Mouse (Mus musculus) fibroblast of lung, adult 2 months (primary cell): ENCODE measurements around the gene Gale.
"Not testable (repeated sequence)": the region's sequence is repeated elsewhere in the genome, so short reads cannot be mapped to it uniquely, and the experiment has no call there.

Experiments
- DNase-seq: peaks from one replicate; pipeline ENCODE4 v3.0.0-alpha.2; 2011; ENCODE audit warnings: low read depth

Gale gene

DNA sequence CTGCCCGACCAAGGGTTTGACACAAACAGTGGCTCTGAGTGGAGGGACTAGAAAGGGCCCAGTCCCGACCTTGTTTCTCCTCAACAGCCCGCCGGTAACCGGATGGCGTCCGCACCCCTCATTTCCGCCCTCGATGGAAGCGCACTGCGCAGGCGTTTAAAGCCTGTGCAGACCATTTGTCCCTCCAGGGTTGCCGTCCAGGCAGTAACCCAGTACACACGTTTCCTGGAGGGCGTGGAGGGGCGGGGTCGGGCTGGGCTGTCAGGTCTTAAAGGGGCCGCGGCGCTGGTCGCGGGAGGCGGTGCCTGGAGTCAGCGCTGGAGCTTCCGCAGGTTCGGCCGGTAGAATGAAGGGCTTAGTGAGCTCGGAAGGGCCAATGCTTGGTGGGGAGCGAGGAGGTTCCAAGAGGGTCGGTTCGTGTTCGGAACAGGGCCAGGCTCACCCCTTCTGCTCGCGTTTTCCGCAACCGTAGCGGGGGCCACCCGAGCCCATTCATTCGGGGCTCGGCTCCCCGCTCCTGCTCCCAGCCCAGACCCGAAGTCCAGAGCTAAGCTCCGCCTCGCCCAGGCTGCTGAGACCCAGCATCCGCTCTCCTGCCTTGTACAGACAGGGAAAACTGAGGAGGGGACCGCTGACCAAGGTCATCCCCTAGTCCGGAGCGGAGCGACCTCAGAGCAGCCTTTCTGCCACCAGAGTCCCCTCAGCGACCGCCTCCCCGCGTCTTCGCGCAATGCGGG lies at the start of gene Gale:
Gene Gale (plus strand): TSS at position 271 of the 737 bp plus-strand sequence.
- peak; percentile 91 for DNase-seq

GRCm38 (mm10) chr4:135918635-135919279 lies 44.8 kb upstream of the Gale start:
- no peak for DNase-seq

DNA sequence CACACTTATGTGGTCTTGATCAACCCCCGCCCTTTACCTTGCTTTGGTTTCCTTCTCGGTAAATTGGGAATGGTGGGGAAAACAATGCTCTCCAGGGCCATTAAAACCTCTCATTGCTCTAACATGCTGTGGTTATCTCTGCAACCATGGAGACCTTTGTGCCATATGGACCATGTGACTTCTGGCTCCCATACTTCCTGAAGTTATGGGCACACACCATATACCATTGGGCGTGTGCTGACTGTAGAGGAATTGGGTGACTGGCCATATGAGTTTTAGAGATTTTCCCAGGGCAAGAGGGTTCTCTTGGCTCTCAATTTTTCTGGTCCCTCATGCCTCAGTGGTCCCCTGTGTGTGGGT lies 44.3 kb upstream of the Gale start:
- no peak for DNase-seq

- DNase-seq: peak; percentile 88
Measured at GRCm38 (mm10) chr4:135920304-135921241, 43.0 kb upstream of the Gale start, which contains the start of gene Fuca1. TSS of gene Fuca1 (plus strand) at chr4:135920735.

DNA sequence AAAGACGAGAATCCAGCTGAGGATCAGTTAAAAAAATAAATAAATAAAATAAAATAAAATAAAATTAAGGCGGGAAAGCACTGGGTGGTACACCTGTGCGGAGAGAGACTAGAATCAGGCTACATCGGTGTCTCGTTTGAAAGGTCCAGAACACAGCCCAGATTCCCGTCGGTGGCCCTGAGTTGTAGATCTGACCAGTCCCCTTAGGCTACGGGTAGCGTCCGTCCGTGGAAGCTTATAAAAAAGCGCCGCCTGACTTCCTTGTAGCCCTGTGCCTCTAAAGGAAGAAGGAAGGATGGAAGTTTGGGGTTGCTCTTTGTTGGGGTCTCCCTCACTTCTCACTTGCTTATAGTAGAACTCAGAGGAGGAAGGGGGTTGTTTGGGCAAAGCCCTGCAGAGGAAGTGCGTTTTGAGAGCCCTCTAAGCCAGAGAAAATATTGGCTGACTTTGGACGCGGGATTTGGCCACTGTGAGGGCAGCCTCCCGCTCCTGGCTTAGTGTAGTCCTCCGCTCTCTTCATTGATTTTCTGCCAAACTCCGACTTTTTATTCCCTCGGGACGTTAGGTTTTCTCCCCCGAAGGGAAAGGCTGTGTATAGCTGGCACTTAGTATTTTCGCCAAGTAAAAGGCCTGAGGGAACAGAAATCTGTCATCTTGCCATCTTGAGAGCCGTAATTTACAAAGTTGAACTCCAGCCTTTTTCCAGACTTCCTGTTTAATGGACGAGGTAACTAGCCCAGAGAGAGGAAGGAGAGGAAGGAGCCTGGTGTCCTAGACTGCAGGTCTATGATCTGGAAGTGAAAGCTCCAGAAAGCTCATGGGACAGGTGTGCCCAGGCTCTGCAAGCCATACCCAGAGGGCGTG lies 42.0 kb upstream of the Gale start:
- no peak for DNase-seq

- DNase-seq: no peak
Measured at GRCm38 (mm10) chr4:135922190-135922589, 41.3 kb upstream of the Gale start.

DNA sequence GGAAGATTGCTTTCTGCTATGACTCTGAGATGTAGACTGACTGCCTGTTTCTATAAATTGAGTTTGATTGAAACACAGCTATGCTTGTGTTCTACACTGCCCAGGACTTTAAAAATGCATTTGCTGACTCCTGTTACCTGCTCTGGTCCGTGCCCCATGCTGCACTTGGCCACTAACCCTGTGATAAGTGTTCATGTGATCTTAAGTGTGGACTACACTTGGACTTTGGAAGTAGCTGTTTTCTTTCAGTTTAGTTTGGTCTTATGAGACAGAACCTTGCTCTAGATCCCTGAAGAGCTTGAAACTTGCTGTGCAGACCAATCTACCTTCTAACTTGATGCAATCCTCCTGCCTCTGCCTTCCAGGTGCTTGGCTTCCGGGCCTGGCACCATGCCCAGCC lies 39.1 kb upstream of the Gale start:
- no peak for DNase-seq

DNA sequence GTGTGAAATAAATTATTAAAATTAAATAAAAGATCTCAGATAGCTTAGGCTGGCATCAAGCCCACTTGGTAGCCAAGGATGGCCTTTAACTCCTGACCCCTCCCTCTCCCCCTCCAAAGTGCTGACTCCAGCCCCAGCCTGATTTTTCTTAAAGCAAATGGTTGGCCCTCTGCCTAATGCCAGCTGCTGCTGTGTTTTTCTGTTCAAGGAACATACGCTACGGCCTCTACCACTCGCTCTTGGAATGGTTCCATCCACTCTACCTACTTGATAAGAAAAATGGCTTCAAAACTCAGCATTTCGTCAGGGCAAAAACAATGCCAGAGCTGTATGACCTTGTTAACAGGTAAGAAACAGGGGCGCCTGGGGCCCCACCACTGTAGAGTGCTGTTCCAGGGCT lies 38.2 kb upstream of the Gale start:
- no peak for DNase-seq

DNA sequence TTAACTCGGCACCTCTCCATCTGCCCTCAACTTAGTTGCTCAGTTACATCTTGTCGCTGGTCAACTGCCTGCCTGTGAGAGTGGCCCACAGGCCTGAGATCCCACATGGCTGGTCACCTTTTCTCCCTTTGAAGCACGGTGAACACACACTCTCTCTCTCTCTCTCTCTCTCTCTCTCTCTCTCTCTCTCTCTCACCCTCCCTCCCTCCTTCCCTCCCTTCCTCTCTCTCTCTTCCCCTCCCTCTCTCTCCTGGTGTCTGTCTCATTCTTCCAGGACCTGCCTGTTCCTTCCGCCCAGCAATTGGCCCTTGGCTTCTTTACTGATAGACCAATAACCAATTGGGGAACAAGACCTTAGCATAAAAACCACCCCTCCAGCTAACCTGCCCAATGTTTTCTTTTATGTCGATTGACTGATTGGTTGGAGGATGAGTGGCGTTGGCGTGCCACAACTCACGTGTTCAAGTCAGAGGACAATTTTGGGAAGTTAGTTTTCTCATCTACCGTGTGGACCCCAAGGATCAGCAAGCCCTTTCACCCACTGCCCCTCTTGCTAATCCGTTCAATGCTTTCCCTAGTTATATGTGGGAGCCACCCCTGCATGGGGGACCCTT lies 37.2 kb upstream of the Gale start:
- DNase-seq: no peak

- DNase-seq: no peak
Measured at GRCm38 (mm10) chr4:135926861-135927260, 36.7 kb upstream of the Gale start.

- no peak for DNase-seq
Measured at GRCm38 (mm10) chr4:135928376-135928775, 35.2 kb upstream of the Gale start.

DNA sequence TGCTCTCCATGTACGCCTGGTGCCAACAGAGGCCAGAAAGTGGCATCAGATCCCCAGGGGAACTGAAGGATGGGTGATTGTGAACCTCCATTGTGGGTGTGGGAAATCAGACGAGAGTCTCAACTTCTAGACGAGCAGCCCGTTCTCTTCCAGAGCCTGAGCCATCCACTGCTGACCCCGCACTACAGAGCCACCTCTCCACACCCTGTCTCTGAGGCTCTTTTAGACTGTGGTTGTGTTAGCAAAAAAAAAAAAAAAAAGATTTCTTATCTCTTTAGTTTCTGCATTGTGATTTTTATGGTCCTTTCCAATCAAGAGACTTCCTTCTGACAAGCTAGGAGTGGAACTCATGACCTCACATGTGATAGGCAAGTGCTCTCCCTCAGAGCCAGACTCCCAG lies 34.1 kb upstream of the Gale start:
- no peak for DNase-seq

DNA sequence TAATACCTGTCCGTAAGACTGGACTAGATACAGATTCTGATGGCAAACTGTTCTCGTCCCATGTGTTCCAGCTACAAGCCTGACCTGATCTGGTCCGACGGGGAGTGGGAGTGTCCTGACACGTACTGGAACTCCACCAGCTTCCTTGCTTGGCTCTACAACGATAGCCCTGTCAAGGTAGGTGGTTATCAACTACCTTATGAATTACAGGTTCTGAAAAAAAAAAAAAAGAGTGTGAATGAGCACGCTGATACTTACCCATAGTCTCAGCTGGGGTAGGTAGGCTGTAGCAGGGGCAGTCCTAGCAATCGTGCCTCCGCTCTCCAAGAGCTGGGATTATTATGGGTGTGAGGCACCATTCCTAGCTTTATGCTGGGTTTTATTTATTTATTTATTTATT lies 33.7 kb upstream of the Gale start:
- DNase-seq: no peak

GRCm38 (mm10) chr4:135930239-135930638 lies 33.3 kb upstream of the Gale start:
- DNase-seq: no peak

GRCm38 (mm10) chr4:135931832-135932231 lies 31.7 kb upstream of the Gale start:
- DNase-seq: no peak

- no peak for DNase-seq
Measured at GRCm38 (mm10) chr4:135934708-135935500, 28.6 kb upstream of the Gale start.

- no peak for DNase-seq
Measured at GRCm38 (mm10) chr4:135935502-135935901, 28.0 kb upstream of the Gale start.

GRCm38 (mm10) chr4:135938858-135939257 lies 24.7 kb upstream of the Gale start:
- DNase-seq: no peak

GRCm38 (mm10) chr4:135941026-135941425 lies 22.5 kb upstream of the Gale start:
- DNase-seq: not testable (repeated sequence)

- DNase-seq: no peak
Measured at GRCm38 (mm10) chr4:135942193-135942592, 21.3 kb upstream of the Gale start.
